Mouse (Mus musculus) heart, postnatal 0 days (tissue): ENCODE data around the gene Sh3gl2.

Experiments used
- CTCF ChIP-seq: IDR thresholded peaks from 2 replicates; pipeline ENCODE4 v1.5.1; 2016; ENCODE audit warnings: antibody characterized with exemption, control low read depth, low read depth
- EP300 ChIP-seq: IDR thresholded peaks from 2 replicates; pipeline ENCODE4 v1.6.1; 2016; ENCODE audit warnings: antibody characterized with exemption, low read depth

DNA sequence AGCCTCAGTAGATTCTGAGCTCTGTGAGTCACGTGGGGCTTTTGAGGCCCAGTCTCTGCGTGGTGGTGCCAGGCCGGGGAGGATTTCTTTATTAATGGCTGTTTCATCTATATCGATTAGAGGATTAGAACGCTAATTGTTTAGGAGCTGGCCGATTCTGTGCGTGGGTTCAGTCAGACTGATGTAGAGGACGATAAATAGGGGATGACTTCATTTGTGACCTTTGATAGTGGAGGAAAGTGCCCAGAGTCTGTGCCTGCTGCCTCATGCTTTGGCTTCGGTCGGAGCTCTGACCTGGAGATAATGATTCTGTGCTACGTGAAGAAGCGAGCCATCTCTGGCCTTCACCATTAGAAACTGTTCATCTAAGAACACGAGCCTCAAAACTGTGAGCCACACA is 57.7 kb downstream of the Sh3gl2 start:
- TF ChIP-seq CTCF (no peak), EP300 (no peak)
